Mouse (Mus musculus): Measurements from ENCODE around the gene Mpl.

The Mpl gene

DNA sequence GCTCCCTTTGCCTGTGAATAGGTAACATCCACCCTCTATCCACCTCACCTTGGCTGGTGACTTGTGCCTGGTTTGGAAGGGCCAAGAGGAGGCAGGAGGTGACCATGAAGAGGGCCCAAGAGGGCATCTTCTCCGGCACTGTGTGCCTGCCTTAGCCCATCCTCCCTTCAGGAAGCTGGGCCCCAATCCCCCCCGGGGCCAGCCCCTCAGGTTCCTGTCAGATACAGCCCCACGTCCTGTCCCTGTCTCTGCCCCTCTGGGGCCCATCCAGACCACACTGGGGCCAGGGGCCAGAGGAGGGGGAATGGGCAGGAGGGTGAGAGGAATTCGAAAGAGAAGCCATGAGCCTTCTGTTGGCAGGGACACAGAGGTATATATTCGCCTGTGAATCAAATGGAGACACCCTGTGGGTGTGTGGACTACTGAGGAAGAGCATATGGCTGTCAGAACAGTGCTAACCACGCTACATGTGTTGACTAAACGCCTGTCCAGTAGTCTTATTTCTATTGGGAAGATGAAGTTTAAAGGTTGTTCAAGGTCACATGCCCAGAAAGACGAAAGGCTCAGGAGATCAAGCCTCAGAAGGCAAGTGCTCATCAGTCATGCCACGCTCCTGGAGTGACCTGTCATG is at the start of gene Mpl:
Mpl (minus strand) TSS at position 169 of the 631 bp plus-strand sequence.
- DNase-seq (ENCODE audit: low spot score in 2 of 2) = peak in 1 of 2 experiments; percentile 43

GRCm38 (mm10) chr4:118505551-118505950 is 48.2 kb upstream of the Mpl start:
- DNase-seq (ENCODE audit: low spot score in 2 of 2) = no peak

- DNase-seq (ENCODE audit: low spot score in 2 of 2) = no peak
Measured at GRCm38 (mm10) chr4:118500792-118501191, 43.5 kb upstream of the Mpl start.

DNA sequence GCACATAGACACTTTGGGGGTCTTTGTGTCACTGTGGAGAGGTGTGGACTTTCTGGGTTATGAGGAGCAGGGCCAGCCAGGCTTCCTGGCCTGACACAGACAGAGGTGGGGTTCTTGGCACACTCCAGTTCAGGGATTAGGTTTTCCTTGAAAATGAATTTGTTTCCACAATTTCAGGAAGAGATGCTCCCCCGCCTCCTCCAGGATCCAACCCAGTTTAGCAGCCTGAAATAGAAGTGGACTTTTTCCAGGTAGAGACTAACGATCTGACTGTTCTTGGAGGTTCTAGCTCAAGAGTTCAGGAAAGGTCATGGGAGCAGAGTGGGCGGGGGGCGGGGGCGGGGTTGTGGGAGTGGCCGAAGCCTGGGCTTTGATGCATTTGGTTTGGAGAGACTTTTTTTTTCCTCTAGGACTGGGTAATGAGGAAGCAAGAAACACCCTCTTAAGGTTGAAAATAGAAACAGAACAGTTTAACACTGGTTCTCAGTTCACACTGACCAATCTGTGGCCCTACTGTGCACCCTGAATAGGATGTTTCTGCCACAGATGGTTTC is 42.9 kb upstream of the Mpl start:
- peak; percentile 17 to 35 for DNase-seq (ENCODE audit: low spot score in 2 of 2)

DNA sequence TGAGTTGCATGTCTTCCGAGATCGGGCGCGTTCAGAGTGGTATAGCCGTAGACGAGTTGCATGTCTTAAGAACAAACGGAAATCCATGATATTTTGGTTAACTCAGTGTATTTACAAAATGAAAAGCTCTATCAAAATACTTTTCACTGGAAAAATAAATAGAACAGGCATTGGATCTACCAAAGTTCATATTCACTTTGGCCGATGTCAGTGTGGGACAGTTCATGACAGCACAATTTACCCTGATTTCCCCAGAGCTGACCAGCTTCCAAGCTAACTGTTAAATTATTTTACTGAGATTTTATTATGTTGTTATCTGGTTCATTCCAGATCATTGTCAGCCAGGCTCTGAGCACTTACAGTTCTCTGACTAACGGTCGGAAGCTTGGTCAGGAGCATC is 33.1 kb upstream of the Mpl start:
- DNase-seq (ENCODE audit: low spot score in 2 of 2) = no peak

DNA sequence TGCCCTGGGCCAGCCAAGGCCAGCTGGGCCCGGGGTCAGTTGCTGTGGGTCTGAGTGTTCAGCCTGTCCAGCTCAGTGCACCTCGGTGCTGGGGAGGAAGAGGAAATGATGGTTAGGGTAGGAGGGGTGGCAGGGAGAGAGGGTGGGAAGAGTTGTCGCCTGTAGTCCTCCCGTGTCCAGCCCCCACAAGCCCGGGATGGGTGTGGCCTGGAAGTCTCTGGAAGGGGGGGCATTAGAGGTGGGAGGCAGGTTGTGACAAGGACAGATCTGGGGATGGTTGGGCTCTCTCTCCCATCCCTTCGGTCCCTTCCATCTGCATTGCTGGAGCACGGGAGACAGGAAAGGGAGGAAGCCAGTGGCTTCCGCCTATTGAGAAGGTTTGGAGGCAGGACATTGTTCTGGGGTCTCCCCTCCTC is 32.4 kb upstream of the Mpl start, which contains the start of gene Tie1:
Tie1 (minus strand) TSS at position 345 of the 416 bp plus-strand sequence.
- DNase-seq (ENCODE audit: low spot score in 2 of 2) = no peak

GRCm38 (mm10) chr4:118476773-118477530 is 19.6 kb upstream of the Mpl start:
- DNase-seq (ENCODE audit: low spot score in 2 of 2) = no peak

- DNase-seq (ENCODE audit: low spot score in 2 of 2) = no peak
Measured at GRCm38 (mm10) chr4:118472687-118473086, 15.4 kb upstream of the Mpl start.

- DNase-seq (ENCODE audit: low spot score in 2 of 2) = no peak
Measured at GRCm38 (mm10) chr4:118471281-118471680, 14.0 kb upstream of the Mpl start.

- no peak for DNase-seq (ENCODE audit: low spot score in 2 of 2)
Measured at GRCm38 (mm10) chr4:118465697-118466163, 8.4 kb upstream of the Mpl start.

DNA sequence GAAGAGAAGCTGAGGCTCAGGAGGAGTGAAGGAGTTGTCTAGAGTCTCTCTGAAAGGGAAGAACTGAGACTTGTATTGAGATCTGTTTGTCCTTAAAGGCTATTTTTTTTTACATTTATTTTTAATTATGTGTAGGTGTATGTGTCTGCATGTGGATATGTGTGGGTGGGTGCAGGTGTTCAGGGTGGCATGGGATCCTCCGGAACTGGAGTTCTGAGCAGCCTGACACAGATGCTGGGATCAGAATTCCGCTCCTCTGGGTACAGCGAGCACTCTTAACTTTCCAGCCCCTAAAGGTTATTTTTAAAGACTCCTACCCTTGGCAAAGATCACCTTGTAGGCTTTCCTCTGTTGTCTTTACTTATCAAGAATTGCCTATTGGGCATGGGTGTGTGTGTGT is 7.6 kb upstream of the Mpl start:
- peak in 1 of 2 experiments; percentile 30 for DNase-seq (ENCODE audit: low spot score in 2 of 2)

DNA sequence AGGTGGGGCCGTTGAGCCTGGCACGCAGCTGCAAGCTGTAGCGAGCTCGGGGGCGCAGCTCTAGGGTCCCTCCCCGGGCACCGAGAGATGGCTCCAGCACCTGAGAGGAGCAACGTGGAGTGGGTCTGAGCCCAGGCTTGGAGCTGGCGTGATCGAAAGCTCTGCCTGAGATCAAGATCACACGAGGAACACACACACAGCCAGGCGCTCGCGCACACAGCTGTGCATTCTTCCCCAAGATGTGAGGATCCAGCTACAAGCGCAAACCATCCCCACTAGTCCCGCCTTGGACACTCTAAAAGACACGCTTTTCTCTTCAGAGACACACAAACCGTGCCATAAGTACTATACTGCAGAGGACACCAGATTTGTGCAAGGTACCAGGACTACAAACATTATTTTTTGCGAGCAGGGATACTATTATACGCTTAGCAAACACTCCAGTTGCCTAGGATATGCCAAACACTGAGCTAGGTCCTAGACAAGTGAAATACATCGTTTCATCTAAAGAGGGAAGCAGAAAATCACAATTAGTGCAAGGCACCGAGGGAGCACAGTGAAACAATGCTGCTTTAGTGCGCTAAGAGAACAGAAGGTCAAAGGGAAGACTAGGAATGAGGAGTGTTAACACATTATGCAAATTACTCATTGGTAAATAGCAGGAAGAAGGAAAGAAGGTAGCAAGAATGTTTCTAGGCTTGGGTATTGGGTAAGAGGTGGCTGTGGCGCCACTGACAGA is 10.7 kb downstream of the Mpl start:
- no peak for DNase-seq (ENCODE audit: low spot score in 2 of 2)

DNA sequence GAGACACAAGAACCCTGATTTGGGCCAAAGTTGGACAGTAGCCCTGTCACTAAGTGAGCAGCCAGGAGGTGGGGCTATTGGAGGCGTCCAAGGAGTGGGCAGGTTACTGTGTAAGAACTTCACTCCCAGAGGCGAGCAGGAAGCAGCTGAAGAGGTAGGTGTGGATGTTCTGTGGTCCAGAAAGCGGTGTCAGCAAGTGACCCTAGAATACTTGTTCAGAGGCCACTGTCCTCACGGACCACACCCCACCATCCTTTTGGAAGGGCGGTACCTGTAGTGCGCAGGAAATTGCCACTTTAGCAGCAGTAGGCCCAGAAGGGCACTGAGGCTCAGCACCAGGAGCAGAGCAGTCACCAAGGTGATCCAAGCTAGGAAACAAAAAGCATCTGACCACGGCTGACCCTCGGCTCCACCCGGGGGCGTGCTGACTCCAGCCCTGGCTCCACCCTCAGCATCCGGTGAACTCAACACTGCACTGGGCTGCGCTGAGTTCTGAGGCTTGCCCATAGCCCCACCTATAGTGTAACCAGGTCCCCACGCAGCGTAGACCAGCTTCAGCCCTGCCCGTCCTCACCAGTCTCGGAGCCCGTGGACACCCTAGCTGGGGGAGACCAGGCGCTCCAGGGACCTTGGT is 11.4 kb downstream of the Mpl start:
- DNase-seq (ENCODE audit: low spot score in 2 of 2) = no peak

- peak in 1 of 2 experiments; percentile 29 for DNase-seq (ENCODE audit: low spot score in 2 of 2)
Measured at GRCm38 (mm10) chr4:118445088-118445487, 12.2 kb downstream of the Mpl start.

DNA sequence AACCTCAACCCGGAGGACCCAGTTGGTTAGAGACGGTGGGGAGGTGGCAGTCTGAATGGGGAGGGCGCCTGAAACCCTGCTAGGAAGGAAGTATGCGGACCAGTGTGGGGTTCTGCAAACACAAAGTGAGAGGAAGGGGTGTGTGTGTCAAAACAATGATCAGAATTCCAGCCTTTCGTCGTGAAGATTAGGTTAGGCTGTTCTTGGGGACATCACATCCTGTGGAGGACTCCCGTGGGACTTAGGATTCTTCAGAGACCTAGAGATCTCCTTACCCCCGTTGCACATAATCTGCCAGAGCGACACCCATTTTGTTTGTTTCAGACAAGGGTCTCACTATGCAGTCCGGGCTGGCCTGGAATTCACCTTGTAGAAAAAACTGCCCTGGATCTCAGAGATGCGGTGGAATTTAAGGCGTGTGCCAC is 19.5 kb downstream of the Mpl start:
- no peak for DNase-seq (ENCODE audit: low spot score in 2 of 2)

DNA sequence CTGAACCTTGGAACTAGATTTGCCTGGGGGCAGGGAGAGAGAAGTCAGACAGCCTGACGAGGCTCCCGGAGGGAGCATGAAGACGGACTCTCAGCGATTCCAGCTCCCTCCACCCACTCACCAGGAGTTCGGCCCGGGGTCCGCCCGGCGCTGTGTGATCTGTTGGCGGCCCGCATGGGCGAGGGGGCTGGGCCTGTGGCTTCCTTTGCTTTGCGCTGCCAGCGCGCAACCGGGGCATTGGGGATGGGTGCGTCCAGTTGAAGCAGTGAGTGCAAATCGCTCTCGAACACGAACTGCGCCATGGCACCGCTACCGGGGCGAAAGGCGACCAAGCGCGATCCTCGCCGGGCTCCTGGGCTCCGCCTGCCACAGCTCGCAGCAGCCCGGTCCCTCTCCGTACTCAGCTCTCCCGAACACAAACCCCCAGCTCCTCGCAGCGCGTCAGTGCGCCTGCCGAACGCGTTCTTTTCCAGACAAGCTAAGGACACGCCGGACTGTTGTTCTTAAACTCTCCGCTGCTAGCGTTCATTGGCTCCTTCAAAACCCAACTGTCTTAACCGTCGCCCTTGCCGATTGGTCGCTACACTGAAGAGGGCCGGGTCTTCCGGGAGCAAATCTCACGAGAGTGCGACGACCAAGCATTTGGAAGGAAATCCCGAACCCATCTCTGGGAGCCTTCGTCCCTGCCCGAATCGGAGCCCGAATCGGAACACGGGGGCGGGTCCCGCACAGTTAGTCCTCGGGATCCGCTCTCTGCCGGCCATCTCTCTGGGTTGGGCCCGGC is 20.3 kb downstream of the Mpl start, which contains the start of gene Cdc20:
Cdc20 (minus strand) TSS at position 533 of the 784 bp plus-strand sequence.
- peak; percentile 77 to 91 for DNase-seq (ENCODE audit: low spot score in 2 of 2)

DNA sequence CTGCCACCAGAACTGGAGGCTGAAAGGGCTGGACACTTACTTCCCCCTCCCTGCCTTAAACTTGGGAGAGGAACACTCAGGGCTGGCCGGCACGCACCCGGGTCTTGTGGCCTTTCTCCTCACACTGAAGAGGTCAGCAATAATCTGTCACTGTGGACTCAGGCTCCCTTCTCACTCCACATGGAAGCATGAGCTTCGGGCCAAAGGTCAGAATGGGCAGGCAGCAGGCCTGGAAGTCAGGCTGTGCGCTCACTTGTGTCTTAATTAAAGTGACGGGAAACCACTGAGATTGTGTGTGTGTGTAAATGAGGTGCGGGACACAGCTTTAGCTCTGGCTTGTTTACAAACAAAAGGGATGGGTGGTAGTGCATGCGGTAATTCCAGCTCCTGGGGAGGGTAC is 25.0 kb downstream of the Mpl start:
- DNase-seq (ENCODE audit: low spot score in 2 of 2) = no peak

DNA sequence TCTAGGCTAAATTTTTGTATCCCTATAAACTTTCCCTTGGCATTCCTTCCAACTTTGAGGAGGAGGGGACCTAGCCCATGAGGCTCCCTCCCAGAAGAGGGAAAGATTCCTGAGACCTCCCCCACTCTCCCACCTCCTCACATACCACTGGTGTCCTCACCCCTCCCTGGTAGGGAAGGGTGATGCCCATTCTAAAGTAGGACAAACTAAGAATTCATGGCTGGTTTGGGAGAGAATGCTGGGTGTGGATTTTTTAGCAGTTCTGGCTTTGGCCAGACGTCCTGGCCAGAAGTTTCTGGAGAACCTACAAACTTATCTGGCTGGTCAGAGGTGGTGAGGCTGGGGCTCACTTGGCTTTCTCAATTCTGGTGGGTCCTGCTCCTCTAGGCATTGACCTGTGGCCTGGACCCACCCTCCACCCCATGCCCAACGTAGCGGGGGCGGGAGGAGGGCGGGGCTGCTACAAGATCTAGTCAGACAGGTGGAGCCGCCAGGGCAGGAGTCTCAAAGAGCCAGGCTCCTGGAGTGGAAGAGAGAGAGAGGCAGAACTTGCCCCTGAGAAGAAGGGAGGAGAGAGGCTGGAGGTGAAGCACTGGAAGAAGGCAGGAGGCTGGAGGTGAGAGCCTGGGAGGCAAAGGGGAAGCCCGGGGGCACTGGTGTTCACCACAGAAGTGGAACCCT is 28.0 kb downstream of the Mpl start:
- no peak for DNase-seq (ENCODE audit: low spot score in 2 of 2)

GRCm38 (mm10) chr4:118428531-118429214 is 28.6 kb downstream of the Mpl start:
- DNase-seq (ENCODE audit: low spot score in 2 of 2) = no peak

Measured in frontal cortex, postnatal 36 days (tissue).